Mouse (Mus musculus) liver, embryonic 14.5 days (tissue): ENCODE measurements at regions not wholly inside any gene's neighbourhood (a gene's known extent, or its start where the extent isn't known, plus 50 kb on each side); places are given as distances from the start of the nearest gene placed in this dataset.
A peak's percentile ranks its signal among the peaks of the same experiment; 100 is the strongest.
"Not testable (repeated sequence)": the region's sequence is repeated elsewhere in the genome, so short reads cannot be mapped to it uniquely, and the experiment has no call there.

Source experiments
- ATAC-seq: fragments of 200-750 bp; cut with Nextera tagmentation; 2 replicates; pipeline ENCODE4 v1.8.0; 2017; ENCODE audit warnings: moderate number of reproducible peaks, mild to moderate bottlenecking, moderate library complexity; ENCODE audit not compliant: insufficient read depth
- DNase-seq, 3 experiments: peaks; one replicate each; pipeline ENCODE4 v3.0.0-alpha.2; 2012 to 2013; ENCODE audit warnings: low read depth in 3 of 3, low spot score in 3 of 3
- H3K27ac ChIP-seq: fragments of 300-500 bp; sonication (generic); 2 replicates; pipeline ENCODE4 v1.5.1; 2014; ENCODE audit warnings: moderate library complexity, mild to moderate bottlenecking, control low read depth, inconsistent platforms
- H3K27me3 ChIP-seq: fragments of 300-500 bp; sonication (generic); 2 replicates; pipeline ENCODE4 v1.6.1; 2014; ENCODE audit warnings: mild to moderate bottlenecking, low read length, moderate library complexity; ENCODE audit not compliant: control insufficient read depth, insufficient read depth
- H3K36me3 ChIP-seq: fragments of 300-500 bp; sonication (generic); replicated peaks from 2 replicates; pipeline ENCODE4 v1.6.1; 2014; ENCODE audit warnings: low read depth; ENCODE audit not compliant: control insufficient read depth, insufficient read depth
- H3K4me1 ChIP-seq, 2 experiments: fragments of 200-500 bp in 1 of 2; fragments of 300-500 bp in 1 of 2; sonication (generic) in 1 of 2; replicated peaks; 2 replicates each; pipeline ENCODE4 v1.6.1; 2012 to 2014; ENCODE audit warnings: antibody characterized with exemption in 1 of 2, inconsistent platforms in 1 of 2, low read length in 1 of 2; ENCODE audit not compliant: control insufficient read depth in 2 of 2, insufficient read depth in 2 of 2
- H3K4me2 ChIP-seq: fragments of 300-500 bp; sonication (generic); 2 replicates; pipeline ENCODE4 v1.6.1; 2014; ENCODE audit warnings: low read depth, mild to moderate bottlenecking, control low read depth, moderate library complexity
- H3K4me3 ChIP-seq, 2 experiments: fragments of 200-500 bp in 1 of 2; fragments of 300-500 bp in 1 of 2; sonication (generic) in 1 of 2; 2 replicates each; pipeline ENCODE4 v1.5.1; 2012 to 2014; ENCODE audit warnings: low read depth in 2 of 2, low read length in 2 of 2, mild to moderate bottlenecking in 2 of 2, control low read depth in 1 of 2, inconsistent platforms in 1 of 2, moderate library complexity in 1 of 2; ENCODE audit not compliant: insufficient read depth in 1 of 2
- H3K9ac ChIP-seq: fragments of 300-500 bp; sonication (generic); replicated peaks from 2 replicates; pipeline ENCODE4 v1.6.1; 2014; ENCODE audit warnings: mild to moderate bottlenecking, control low read depth, moderate library complexity
- H3K9me3 ChIP-seq: fragments of 300-500 bp; sonication (generic); 2 replicates; pipeline ENCODE4 v1.6.1; 2016; ENCODE audit warnings: low read length, mixed read lengths; ENCODE audit not compliant: control insufficient read depth
- WGBS: fragments of 180-500 bp; shearing (Covaris S2); extraction: QIAGEN DNeasy Blood & Tissue Kit; methylation state at CpG from one replicate; pipeline ENCODE4 v1.1.7; 2014; ENCODE audit not compliant: insufficient replicate concordance; 5-methylcytosine and 5-hydroxymethylcytosine counted together

GRCm38 (mm10) chr7:57881055-57881454 lies 371.2 kb upstream of the Gabra5 start:
- H3K9ac ChIP-seq, H3K4me2 ChIP-seq, H3K9me3 ChIP-seq, H3K27ac ChIP-seq, H3K36me3 ChIP-seq, H3K27me3 ChIP-seq, DNase-seq, H3K4me1 ChIP-seq, H3K4me3 ChIP-seq: not testable (repeated sequence)
- peak; percentile 71; the same call in 1 of the 2 replicates for ATAC-seq
- WGBS: 81% methylated on average over 9 of the region's 9 CpGs
